Mouse (Mus musculus): ENCODE results near the gene Gm49368. TPM values are rescaled to one million over a fixed set of nuclear protein-coding genes. Genes with fewer than 3 reads are reported as not detected.
"Not testable (repeated sequence)": the region's sequence is repeated elsewhere in the genome, so short reads cannot be mapped to it uniquely, and the experiment has no call there.

The Gm49368 gene
- not detected in 2 replicates for total RNA-seq (2014; rRNA removed; ENCODE audit: low replicate concordance)
- polyA plus RNA-seq (2015; fragmentation: Nextera tagmentation; extraction: Ambion mirVana), result not detected in 2 replicates

- 78% methylated on average over 7 of the region's 7 CpGs for WGBS
- Histone ChIP-seq H3K4me1 (ENCODE audit: control insufficient read depth, insufficient read depth) (no peaks in the 10 kb centered on the region), H3K4me3 (ENCODE audit: low read depth, low read length) (no peak within 1 kb of the TSS), H3K27me3 (ENCODE audit: control insufficient read depth, insufficient read depth, low read length) (no peaks in the 10 kb centered on the region), H3K36me3 (replicated peaks; ENCODE audit: control insufficient read depth, insufficient read depth, low read length) (no peaks in the 10 kb centered on the region), H3K4me2 (ENCODE audit: low read depth, low read length) (no peak within 1 kb of the TSS), H3K9me3 (replicated peaks; ENCODE audit: control insufficient read depth, low read length) (no peaks in the 10 kb centered on the region), H3K27ac (ENCODE audit: low read depth) (no peak within 1 kb of the TSS), H3K9ac (replicated peaks; ENCODE audit: low read depth, low read length) (no peak within 1 kb of the TSS)
- DNase-seq (ENCODE audit: low spot score), result no peak
- ATAC-seq (ENCODE audit: insufficient read depth, low read depth), result no peak
- no peak for TF ChIP-seq EP300 (IDR thresholded peaks at IDR 0.05; ENCODE audit: low read depth)
- TF ChIP-seq CTCF (IDR thresholded peaks at IDR 0.05; ENCODE audit: low read depth), result no peak
These were observed at the start of gene Gm49368, which contains the start of gene Itgam for GRCm38 (mm10) chr7:128062456-128062855. Gene Gm49368, plus strand, starts transcription at chr7:128062683. Gene Itgam, plus strand, starts transcription at chr7:128062640.

- Histone ChIP-seq H3K4me3 (ENCODE audit: low read depth, low read length) (no peak overlapping the region), H3K27ac (ENCODE audit: low read depth) (no peak overlapping the region), H3K9me3 (replicated peaks; ENCODE audit: control insufficient read depth, low read length) (no peaks in the 10 kb centered on the region), H3K36me3 (replicated peaks; ENCODE audit: control insufficient read depth, insufficient read depth, low read length) (no peaks in the 10 kb centered on the region), H3K4me2 (ENCODE audit: low read depth, low read length) (no peak overlapping the region), H3K27me3 (ENCODE audit: control insufficient read depth, insufficient read depth, low read length) (0 out of 2 replicates have a peak, but pooled peaks cover 6% of the 10 kb centered on the region), H3K9ac (replicated peaks; ENCODE audit: low read depth, low read length) (no peak overlapping the region), H3K4me1 (ENCODE audit: control insufficient read depth, insufficient read depth) (no peaks in the 10 kb centered on the region)
- whole genome bisulfite sequencing, result 86% methylated on average over 13 of the region's 13 CpGs
- DNase-seq (ENCODE audit: low spot score) (no peak), ATAC-seq (ENCODE audit: insufficient read depth, low read depth) (no peak)
- no peak for TF ChIP-seq CTCF (IDR thresholded peaks at IDR 0.05; ENCODE audit: low read depth)
- no peak for TF ChIP-seq EP300 (IDR thresholded peaks at IDR 0.05; ENCODE audit: low read depth)
These were observed 49.4 kb upstream of the Gm49368 start for GRCm38 (mm10) chr7:128013116-128013515.

- H3K9ac ChIP-seq (replicated peaks; ENCODE audit: low read depth, low read length); DNase-seq (ENCODE audit: low spot score); H3K36me3 ChIP-seq (replicated peaks; ENCODE audit: control insufficient read depth, insufficient read depth, low read length); H3K4me1 ChIP-seq (ENCODE audit: control insufficient read depth, insufficient read depth); H3K27ac ChIP-seq (ENCODE audit: low read depth); H3K9me3 ChIP-seq (replicated peaks; ENCODE audit: control insufficient read depth, low read length); H3K4me3 ChIP-seq (ENCODE audit: low read depth, low read length); H3K27me3 ChIP-seq (ENCODE audit: control insufficient read depth, insufficient read depth, low read length); H3K4me2 ChIP-seq (ENCODE audit: low read depth, low read length); ATAC-seq (ENCODE audit: insufficient read depth, low read depth): not testable (repeated sequence)
- 50% methylated on average over 5 of the region's 5 CpGs for WGBS
These were observed 46.3 kb upstream of the Gm49368 start for GRCm38 (mm10) chr7:128016134-128016533.

- Histone ChIP-seq H3K9ac (replicated peaks; ENCODE audit: low read depth, low read length) (no peak overlapping the region), H3K4me3 (ENCODE audit: low read depth, low read length) (no peak overlapping the region), H3K4me2 (ENCODE audit: low read depth, low read length) (no peak overlapping the region), H3K36me3 (replicated peaks; ENCODE audit: control insufficient read depth, insufficient read depth, low read length) (no peaks in the 10 kb centered on the region), H3K27me3 (ENCODE audit: control insufficient read depth, insufficient read depth, low read length) (no peaks in the 10 kb centered on the region), H3K27ac (ENCODE audit: low read depth) (no peak overlapping the region), H3K4me1 (ENCODE audit: control insufficient read depth, insufficient read depth) (no peaks in the 10 kb centered on the region), H3K9me3 (replicated peaks; ENCODE audit: control insufficient read depth, low read length) (no peaks in the 10 kb centered on the region)
- DNase-seq (ENCODE audit: low spot score) (no peak), ATAC-seq (ENCODE audit: insufficient read depth, low read depth) (no peak)
- TF ChIP-seq CTCF (IDR thresholded peaks at IDR 0.05; ENCODE audit: low read depth) (no peak), EP300 (IDR thresholded peaks at IDR 0.05; ENCODE audit: low read depth) (no peak)
- whole genome bisulfite sequencing, result 82% methylated on average over 6 of the region's 6 CpGs
These were observed 45.8 kb upstream of the Gm49368 start for GRCm38 (mm10) chr7:128016650-128017049.

- no peak overlapping the region for H3K27ac ChIP-seq (ENCODE audit: low read depth)
- no peak for DNase-seq (ENCODE audit: low spot score)
- 0 out of 2 replicates have a peak, but pooled peaks cover 3% of the 10 kb centered on the region for H3K9me3 ChIP-seq (replicated peaks; ENCODE audit: control insufficient read depth, low read length)
- no peak overlapping the region for H3K4me3 ChIP-seq (ENCODE audit: low read depth, low read length)
- TF ChIP-seq EP300 (IDR thresholded peaks at IDR 0.05; ENCODE audit: low read depth) (no peak), CTCF (IDR thresholded peaks at IDR 0.05; ENCODE audit: low read depth) (no peak)
- H3K9ac ChIP-seq (replicated peaks; ENCODE audit: low read depth, low read length), result no peak overlapping the region
- ATAC-seq (ENCODE audit: insufficient read depth, low read depth), result no peak
- H3K4me1 ChIP-seq (ENCODE audit: control insufficient read depth, insufficient read depth), result no peaks in the 10 kb centered on the region
- H3K27me3 ChIP-seq (ENCODE audit: control insufficient read depth, insufficient read depth, low read length), result no peaks in the 10 kb centered on the region
- no peak overlapping the region for H3K4me2 ChIP-seq (ENCODE audit: low read depth, low read length)
- H3K36me3 ChIP-seq (replicated peaks; ENCODE audit: control insufficient read depth, insufficient read depth, low read length), result no peaks in the 10 kb centered on the region
- 69% methylated on average over 3 of the region's 3 CpGs for WGBS
These were observed 44.2 kb upstream of the Gm49368 start for GRCm38 (mm10) chr7:128018275-128018674.

GRCm38 (mm10) chr7:128019187-128019586, 43.3 kb upstream of the Gm49368 start:
- H3K27ac ChIP-seq (ENCODE audit: low read depth), result no peak overlapping the region
- no peak overlapping the region for H3K4me3 ChIP-seq (ENCODE audit: low read depth, low read length)
- no peaks in the 10 kb centered on the region for H3K36me3 ChIP-seq (replicated peaks; ENCODE audit: control insufficient read depth, insufficient read depth, low read length)
- ATAC-seq (ENCODE audit: insufficient read depth, low read depth) (no peak), DNase-seq (ENCODE audit: low spot score) (no peak)
- H3K4me2 ChIP-seq (ENCODE audit: low read depth, low read length), result no peak overlapping the region
- no peaks in the 10 kb centered on the region for H3K4me1 ChIP-seq (ENCODE audit: control insufficient read depth, insufficient read depth)
- no peak overlapping the region for H3K9ac ChIP-seq (replicated peaks; ENCODE audit: low read depth, low read length)
- 58% methylated on average over 2 of the region's 2 CpGs for WGBS
- TF ChIP-seq EP300 (IDR thresholded peaks at IDR 0.05; ENCODE audit: low read depth), result no peak
- TF ChIP-seq CTCF (IDR thresholded peaks at IDR 0.05; ENCODE audit: low read depth), result no peak
- H3K27me3 ChIP-seq (ENCODE audit: control insufficient read depth, insufficient read depth, low read length), result no peaks in the 10 kb centered on the region
- 0 out of 2 replicates have a peak, but pooled peaks cover 3% of the 10 kb centered on the region for H3K9me3 ChIP-seq (replicated peaks; ENCODE audit: control insufficient read depth, low read length)

Measured in heart, postnatal 0 days (tissue).